Mouse (Mus musculus): ENCODE results near the gene Mcu. TPM values are rescaled to one million over a fixed set of nuclear protein-coding genes. Genes with fewer than 3 reads are reported as not detected.

Gene Mcu
- polyA plus RNA-seq, 1 experiment from 2014 or later, result 26.2 TPM

DNA sequence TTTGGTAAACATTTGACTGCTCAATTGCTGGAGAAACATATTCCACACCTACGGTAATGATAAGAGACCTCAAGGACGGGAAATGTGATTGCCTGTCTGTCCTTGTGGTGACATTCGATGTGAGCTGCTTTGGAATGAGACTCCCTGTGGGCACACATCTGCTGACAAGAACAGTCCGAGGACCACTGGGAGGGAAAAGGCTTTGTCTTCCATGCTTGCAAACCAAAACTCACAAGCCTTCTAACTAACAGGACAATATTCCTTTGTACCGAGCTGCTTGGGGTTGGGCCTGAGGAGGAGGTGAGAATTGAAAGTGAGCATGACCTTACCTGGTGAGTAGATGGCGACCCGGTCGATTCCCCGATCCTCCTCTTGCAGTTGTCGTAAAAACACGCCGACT, 149.2 kb downstream of the Mcu start:
- Histone ChIP-seq H3K36me3 (ENCODE audit: control insufficient read depth, insufficient read depth, low read length) (no peaks in the 10 kb centered on the region), H3K4me1 (ENCODE audit: control insufficient read depth, insufficient read depth, low read length) (no peaks in the 10 kb centered on the region), H3K27me3 (ENCODE audit: control insufficient read depth, insufficient read depth, low read length) (no peaks in the 10 kb centered on the region), H3K9ac (ENCODE audit: low read length) (no peak overlapping the region), H3K4me2 (ENCODE audit: low read depth) (no peak overlapping the region), H3K27ac (ENCODE audit: low read depth, low read length) (no peak overlapping the region), H3K9me3 (ENCODE audit: control insufficient read depth, low read length) (no peaks in the 10 kb centered on the region), H3K4me3 (ENCODE audit: low read depth, low read length) (no peak overlapping the region)
- ATAC-seq (ENCODE audit: insufficient read depth, low FRiP score, low TSS enrichment) (no peak), DNase-seq (ENCODE audit: low spot score) (no peak)
- 85% methylated on average over 12 of the region's 12 CpGs for WGBS

GRCm38 (mm10) chr10:59466626-59467025, 149.9 kb downstream of the Mcu start:
- no peak overlapping the region for H3K9ac ChIP-seq (ENCODE audit: low read length)
- H3K4me1 ChIP-seq (ENCODE audit: control insufficient read depth, insufficient read depth, low read length), result no peaks in the 10 kb centered on the region
- no peak overlapping the region for H3K4me3 ChIP-seq (ENCODE audit: low read depth, low read length)
- no peak for ATAC-seq (ENCODE audit: insufficient read depth, low FRiP score, low TSS enrichment)
- no peak overlapping the region for H3K4me2 ChIP-seq (ENCODE audit: low read depth)
- no peak overlapping the region for H3K27ac ChIP-seq (ENCODE audit: low read depth, low read length)
- H3K27me3 ChIP-seq (ENCODE audit: control insufficient read depth, insufficient read depth, low read length), result no peaks in the 10 kb centered on the region
- H3K9me3 ChIP-seq (ENCODE audit: control insufficient read depth, low read length), result no peaks in the 10 kb centered on the region
- DNase-seq (ENCODE audit: low spot score), result no peak
- 82% methylated on average over 4 of the region's 4 CpGs for WGBS
- no peaks in the 10 kb centered on the region for H3K36me3 ChIP-seq (ENCODE audit: control insufficient read depth, insufficient read depth, low read length)

GRCm38 (mm10) chr10:59465546-59465945, 150.9 kb downstream of the Mcu start:
- H3K36me3 ChIP-seq (ENCODE audit: control insufficient read depth, insufficient read depth, low read length), result no peaks in the 10 kb centered on the region
- no peak overlapping the region for H3K27ac ChIP-seq (ENCODE audit: low read depth, low read length)
- no peaks in the 10 kb centered on the region for H3K4me1 ChIP-seq (ENCODE audit: control insufficient read depth, insufficient read depth, low read length)
- no peaks in the 10 kb centered on the region for H3K27me3 ChIP-seq (ENCODE audit: control insufficient read depth, insufficient read depth, low read length)
- H3K4me3 ChIP-seq (ENCODE audit: low read depth, low read length), result no peak overlapping the region
- DNase-seq (ENCODE audit: low spot score) (no peak), ATAC-seq (ENCODE audit: insufficient read depth, low FRiP score, low TSS enrichment) (no peak)
- H3K4me2 ChIP-seq (ENCODE audit: low read depth), result no peak overlapping the region
- H3K9ac ChIP-seq (ENCODE audit: low read length), result no peak overlapping the region
- WGBS, result 92% methylated on average over 3 of the region's 3 CpGs
- no peaks in the 10 kb centered on the region for H3K9me3 ChIP-seq (ENCODE audit: control insufficient read depth, low read length)

GRCm38 (mm10) chr10:59462307-59462706, 154.2 kb downstream of the Mcu start:
- Histone ChIP-seq H3K36me3 (ENCODE audit: control insufficient read depth, insufficient read depth, low read length) (no peaks in the 10 kb centered on the region), H3K4me1 (ENCODE audit: control insufficient read depth, insufficient read depth, low read length) (no peaks in the 10 kb centered on the region), H3K27ac (ENCODE audit: low read depth, low read length) (no peak overlapping the region), H3K4me2 (ENCODE audit: low read depth) (no peak overlapping the region), H3K9me3 (ENCODE audit: control insufficient read depth, low read length) (no peaks in the 10 kb centered on the region), H3K27me3 (ENCODE audit: control insufficient read depth, insufficient read depth, low read length) (no peaks in the 10 kb centered on the region), H3K4me3 (ENCODE audit: low read depth, low read length) (no peak overlapping the region), H3K9ac (ENCODE audit: low read length) (no peak overlapping the region)
- no peak for ATAC-seq (ENCODE audit: insufficient read depth, low FRiP score, low TSS enrichment)
- 87% methylated on average over 6 of the region's 6 CpGs for WGBS
- no peak for DNase-seq (ENCODE audit: low spot score)

- H3K4me2 ChIP-seq (ENCODE audit: low read depth), result no peak overlapping the region
- no peak overlapping the region for H3K4me3 ChIP-seq (ENCODE audit: low read depth, low read length)
- WGBS, result 91% methylated on average over 12 of the region's 12 CpGs
- ATAC-seq (ENCODE audit: insufficient read depth, low FRiP score, low TSS enrichment), result no peak
- no peaks in the 10 kb centered on the region for H3K36me3 ChIP-seq (ENCODE audit: control insufficient read depth, insufficient read depth, low read length)
- DNase-seq (ENCODE audit: low spot score), result no peak
- H3K27me3 ChIP-seq (ENCODE audit: control insufficient read depth, insufficient read depth, low read length), result no peaks in the 10 kb centered on the region
- H3K27ac ChIP-seq (ENCODE audit: low read depth, low read length), result no peak overlapping the region
- H3K4me1 ChIP-seq (ENCODE audit: control insufficient read depth, insufficient read depth, low read length), result no peaks in the 10 kb centered on the region; the same call in 1 of the 2 replicates
- no peak overlapping the region for H3K9ac ChIP-seq (ENCODE audit: low read length)
- no peaks in the 10 kb centered on the region for H3K9me3 ChIP-seq (ENCODE audit: control insufficient read depth, low read length)
These were observed 156.7 kb downstream of the Mcu start for GRCm38 (mm10) chr10:59459767-59460166.

GRCm38 (mm10) chr10:59454631-59455030, 161.9 kb downstream of the Mcu start:
- Histone ChIP-seq H3K27ac (ENCODE audit: low read depth, low read length) (no peak overlapping the region), H3K4me2 (ENCODE audit: low read depth) (no peak overlapping the region), H3K36me3 (ENCODE audit: control insufficient read depth, insufficient read depth, low read length) (no peaks in the 10 kb centered on the region), H3K27me3 (ENCODE audit: control insufficient read depth, insufficient read depth, low read length) (no peaks in the 10 kb centered on the region), H3K4me1 (ENCODE audit: control insufficient read depth, insufficient read depth, low read length) (no peaks in the 10 kb centered on the region; the same call in 1 of the 2 replicates), H3K9me3 (ENCODE audit: control insufficient read depth, low read length) (no peaks in the 10 kb centered on the region), H3K9ac (ENCODE audit: low read length) (no peak overlapping the region), H3K4me3 (ENCODE audit: low read depth, low read length) (no peak overlapping the region)
- DNase-seq (ENCODE audit: low spot score), result no peak
- no peak for ATAC-seq (ENCODE audit: insufficient read depth, low FRiP score, low TSS enrichment)
- 96% methylated on average over 15 of the region's 15 CpGs for WGBS

DNA sequence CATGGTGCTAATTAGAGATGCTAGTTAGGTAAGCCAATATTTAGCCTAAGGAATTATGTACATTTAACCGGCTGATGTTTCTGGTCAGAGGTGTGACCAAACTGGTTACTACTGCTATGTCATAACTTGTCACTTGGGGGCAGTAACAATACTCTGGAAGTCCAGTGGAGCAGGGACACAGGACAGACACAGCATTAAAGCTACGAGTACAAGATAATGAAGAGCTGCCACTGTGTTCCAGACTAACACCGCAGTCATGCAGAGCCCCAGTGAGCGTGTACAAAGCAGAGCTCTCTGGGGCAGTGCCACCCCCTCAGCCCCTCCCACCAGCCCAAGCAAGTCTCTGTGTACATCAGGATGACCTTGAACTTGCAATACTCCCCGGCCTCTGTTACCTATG, 164.7 kb downstream of the Mcu start:
- Histone ChIP-seq H3K4me3 (ENCODE audit: low read depth, low read length) (no peak overlapping the region), H3K27me3 (ENCODE audit: control insufficient read depth, insufficient read depth, low read length) (no peaks in the 10 kb centered on the region), H3K36me3 (ENCODE audit: control insufficient read depth, insufficient read depth, low read length) (no peaks in the 10 kb centered on the region), H3K4me2 (ENCODE audit: low read depth) (no peak overlapping the region), H3K4me1 (ENCODE audit: control insufficient read depth, insufficient read depth, low read length) (no peaks in the 10 kb centered on the region; the same call in 1 of the 2 replicates), H3K27ac (ENCODE audit: low read depth, low read length) (no peak overlapping the region), H3K9me3 (ENCODE audit: control insufficient read depth, low read length) (no peaks in the 10 kb centered on the region), H3K9ac (ENCODE audit: low read length) (no peak overlapping the region)
- 58% methylated on average over 5 of the region's 5 CpGs for WGBS
- peak; percentile 31 for DNase-seq (ENCODE audit: low spot score)
- no peak; the same call in 1 of the 2 replicates for ATAC-seq (ENCODE audit: insufficient read depth, low FRiP score, low TSS enrichment)

GRCm38 (mm10) chr10:59447546-59447945, 168.9 kb downstream of the Mcu start:
- no peaks in the 10 kb centered on the region for H3K9me3 ChIP-seq (ENCODE audit: control insufficient read depth, low read length)
- H3K4me1 ChIP-seq (ENCODE audit: control insufficient read depth, insufficient read depth, low read length), result no peaks in the 10 kb centered on the region; the same call in 1 of the 2 replicates
- DNase-seq (ENCODE audit: low spot score) (no peak), ATAC-seq (ENCODE audit: insufficient read depth, low FRiP score, low TSS enrichment) (no peak)
- no peaks in the 10 kb centered on the region for H3K36me3 ChIP-seq (ENCODE audit: control insufficient read depth, insufficient read depth, low read length)
- no peak overlapping the region for H3K4me2 ChIP-seq (ENCODE audit: low read depth)
- H3K4me3 ChIP-seq (ENCODE audit: low read depth, low read length), result no peak overlapping the region
- 83% methylated on average over 9 of the region's 9 CpGs for WGBS
- H3K27ac ChIP-seq (ENCODE audit: low read depth, low read length), result no peak overlapping the region
- H3K9ac ChIP-seq (ENCODE audit: low read length), result no peak overlapping the region
- H3K27me3 ChIP-seq (ENCODE audit: control insufficient read depth, insufficient read depth, low read length), result no peaks in the 10 kb centered on the region

GRCm38 (mm10) chr10:59446911-59447437, 169.5 kb downstream of the Mcu start:
- no peaks in the 10 kb centered on the region for H3K9me3 ChIP-seq (ENCODE audit: control insufficient read depth, low read length)
- H3K4me2 ChIP-seq (ENCODE audit: low read depth), result no peak overlapping the region
- no peak overlapping the region for H3K4me3 ChIP-seq (ENCODE audit: low read depth, low read length)
- no peaks in the 10 kb centered on the region; the same call in 1 of the 2 replicates for H3K4me1 ChIP-seq (ENCODE audit: control insufficient read depth, insufficient read depth, low read length)
- no peak for DNase-seq (ENCODE audit: low spot score)
- ATAC-seq (ENCODE audit: insufficient read depth, low FRiP score, low TSS enrichment), result no peak
- no peaks in the 10 kb centered on the region for H3K36me3 ChIP-seq (ENCODE audit: control insufficient read depth, insufficient read depth, low read length)
- no peak overlapping the region for H3K9ac ChIP-seq (ENCODE audit: low read length)
- WGBS, result 86% methylated on average over 10 of the region's 10 CpGs
- no peak overlapping the region for H3K27ac ChIP-seq (ENCODE audit: low read depth, low read length)
- no peaks in the 10 kb centered on the region for H3K27me3 ChIP-seq (ENCODE audit: control insufficient read depth, insufficient read depth, low read length)

All from neural tube, embryonic 11.5 days (tissue).